Mouse (Mus musculus): ENCODE data around the gene Dnali1. TPM values are rescaled to one million over a fixed set of nuclear protein-coding genes. Genes with fewer than 3 reads are reported as not detected.

The Dnali1 gene
- polyA plus RNA-seq, 1 experiment from 2014 or later, result not detected

DNA sequence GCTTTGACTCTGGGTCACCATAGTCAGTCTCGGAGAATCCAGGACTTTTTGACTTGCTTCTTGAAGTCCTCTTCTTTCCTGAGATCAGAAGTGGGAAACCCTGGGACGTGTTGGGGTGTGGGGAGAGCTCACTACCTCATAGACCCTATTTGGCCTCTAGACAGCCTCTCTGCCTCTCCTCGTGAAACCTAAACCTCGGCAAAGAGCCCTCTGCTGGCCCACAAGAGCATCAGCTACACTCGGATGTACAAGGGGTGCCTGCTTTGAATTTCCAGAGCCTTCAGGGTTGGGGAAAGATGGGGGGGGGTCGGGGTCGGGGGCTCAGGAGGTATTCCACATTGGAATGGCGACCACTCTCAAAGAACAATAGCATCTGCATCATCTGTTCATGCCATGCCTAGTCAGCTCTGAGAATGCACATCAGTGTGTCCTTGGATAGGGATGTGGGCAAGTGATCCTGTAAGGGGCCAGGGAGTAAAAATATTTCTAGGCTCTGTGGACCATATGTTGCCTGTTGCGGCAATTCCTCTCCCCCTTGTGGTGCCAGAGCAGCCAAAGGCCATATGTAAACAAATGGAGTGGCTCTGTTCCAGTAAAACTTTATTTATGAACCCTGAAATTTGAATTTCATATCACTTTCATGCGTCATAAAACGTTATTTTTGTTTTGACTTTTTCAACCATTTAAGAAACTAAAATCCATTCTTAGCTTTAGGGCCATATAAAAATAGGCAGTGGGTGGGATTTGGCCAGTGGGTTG lies 44.5 kb downstream of the Dnali1 start:
- WGBS, result 27% methylated on average over 11 of the region's 11 CpGs
- Histone ChIP-seq H3K27me3 (peaks cover 75% of the 10 kb centered on the region), H3K4me1 (no peaks in the 10 kb centered on the region), H3K27ac (no peak overlapping the region), H3K4me3 (no peak overlapping the region), H3K9me3 (no peaks in the 10 kb centered on the region), H3K9ac (no peak overlapping the region), H3K4me2 (replicated peaks) (no peak overlapping the region), H3K36me3 (no peaks in the 10 kb centered on the region)
- ATAC-seq (ENCODE audit: low FRiP score, low read depth), result no peak

DNA sequence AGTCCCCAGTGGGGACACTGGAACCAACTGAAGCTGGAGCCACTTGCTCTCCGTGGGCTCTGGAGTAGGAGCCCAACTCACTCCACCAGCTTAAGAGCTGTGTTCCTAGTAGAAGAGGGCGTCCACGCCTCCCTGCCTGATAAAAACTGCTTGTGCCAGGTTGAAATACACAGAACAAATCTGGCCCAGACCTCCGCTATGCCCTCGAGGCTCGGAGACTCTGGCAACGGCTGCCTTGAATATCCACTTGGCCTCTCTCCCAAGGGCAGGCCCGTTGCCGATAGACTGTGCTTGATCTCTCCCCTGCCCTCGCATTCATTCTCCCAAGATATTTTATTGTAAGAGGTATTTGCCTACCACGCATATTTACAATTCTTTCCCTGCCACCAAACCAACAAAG lies 48.1 kb downstream of the Dnali1 start:
- Histone ChIP-seq H3K27ac (no peak overlapping the region), H3K4me2 (replicated peaks) (no peak overlapping the region), H3K9ac (no peak overlapping the region), H3K9me3 (no peaks in the 10 kb centered on the region), H3K36me3 (no peaks in the 10 kb centered on the region), H3K4me3 (no peak overlapping the region), H3K4me1 (no peaks in the 10 kb centered on the region), H3K27me3 (peaks cover 75% of the 10 kb centered on the region)
- 77% methylated on average over 11 of the region's 11 CpGs for WGBS
- no peak for ATAC-seq (ENCODE audit: low FRiP score, low read depth)

DNA sequence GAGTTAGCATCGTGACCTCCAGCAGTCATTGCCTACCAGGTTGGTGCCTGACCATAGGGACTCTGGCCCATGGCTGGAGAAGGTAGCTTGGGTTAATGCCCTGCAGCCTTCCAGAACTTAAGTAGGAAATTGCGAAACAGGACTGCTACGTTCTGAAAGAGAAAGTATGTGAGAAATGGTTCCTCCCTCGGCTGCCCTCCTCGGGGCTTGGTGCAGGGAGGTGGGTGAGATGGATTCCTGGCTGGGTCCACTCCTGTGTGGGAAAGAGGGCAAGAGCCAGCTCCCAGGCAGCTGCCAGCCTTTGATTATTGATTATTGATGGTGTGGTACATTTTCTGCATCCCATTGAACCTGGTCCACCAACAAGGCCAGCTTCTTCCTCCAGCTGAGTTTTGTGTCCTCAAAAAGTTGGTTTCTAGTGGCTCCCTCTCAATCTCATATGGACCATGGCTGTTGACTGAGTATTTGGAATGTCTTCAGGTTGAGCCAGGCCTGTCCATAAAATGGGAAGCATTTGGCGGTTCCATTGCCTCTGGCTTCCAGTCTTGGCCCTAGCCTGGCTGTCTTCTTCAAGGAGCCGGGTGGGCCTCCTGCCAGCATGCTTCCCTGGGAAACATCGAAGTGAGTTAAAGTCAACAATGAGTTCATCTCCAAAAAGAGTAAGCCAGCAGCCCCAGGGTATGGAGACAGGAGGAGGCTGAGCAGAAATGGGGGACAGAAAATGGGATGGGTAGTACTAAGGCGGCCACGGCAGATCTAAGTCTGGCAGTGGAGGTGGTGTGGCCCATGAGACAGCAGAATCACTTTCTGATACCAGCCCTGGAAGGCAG lies 49.5 kb downstream of the Dnali1 start, which contains the start of gene Gnl2:
Gnl2 (plus strand) TSS at position 780 of the 830 bp plus-strand sequence.
- no peak within 1 kb of the TSS for H3K4me3 ChIP-seq
- H3K9me3 ChIP-seq, result no peaks in the 10 kb centered on the region
- 88% methylated on average over 10 of the region's 10 CpGs for WGBS
- H3K27me3 ChIP-seq, result peaks cover 77% of the 10 kb centered on the region
- H3K9ac ChIP-seq, result no peak within 1 kb of the TSS
- H3K27ac ChIP-seq, result no peak within 1 kb of the TSS
- H3K4me2 ChIP-seq (replicated peaks), result no peak within 1 kb of the TSS
- no peaks in the 10 kb centered on the region for H3K36me3 ChIP-seq
- ATAC-seq (ENCODE audit: low FRiP score, low read depth), result no peak
- H3K4me1 ChIP-seq, result no peaks in the 10 kb centered on the region

DNA sequence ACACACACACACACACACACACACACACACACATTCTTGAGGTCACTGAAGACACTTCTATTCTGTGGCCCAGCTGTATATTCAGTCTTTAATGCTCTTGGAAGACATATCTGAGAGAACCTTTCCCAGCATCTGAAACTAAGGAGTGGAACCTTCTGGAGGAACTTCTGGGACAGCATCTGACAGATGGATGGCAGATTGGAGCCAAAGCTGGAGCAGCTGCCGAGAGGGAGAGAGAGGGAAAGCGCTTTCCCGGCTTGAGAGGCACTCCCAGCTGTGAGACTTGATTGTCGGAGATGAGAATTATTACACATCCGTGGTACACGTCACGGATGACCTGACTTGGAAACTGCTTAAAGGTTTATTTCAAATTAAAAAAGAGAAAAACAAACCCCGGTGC lies 56.8 kb downstream of the Dnali1 start:
- H3K9ac ChIP-seq, result no peak overlapping the region
- no peak overlapping the region for H3K4me2 ChIP-seq (replicated peaks)
- ATAC-seq (ENCODE audit: low FRiP score, low read depth), result no peak
- H3K4me1 ChIP-seq, result no peaks in the 10 kb centered on the region
- no peak overlapping the region for H3K27ac ChIP-seq
- no peak overlapping the region for H3K4me3 ChIP-seq
- 54% methylated on average over 8 of the region's 8 CpGs for whole genome bisulfite sequencing
- no peaks in the 10 kb centered on the region for H3K9me3 ChIP-seq
- H3K36me3 ChIP-seq, result no peaks in the 10 kb centered on the region
- peaks cover 85% of the 10 kb centered on the region for H3K27me3 ChIP-seq

DNA sequence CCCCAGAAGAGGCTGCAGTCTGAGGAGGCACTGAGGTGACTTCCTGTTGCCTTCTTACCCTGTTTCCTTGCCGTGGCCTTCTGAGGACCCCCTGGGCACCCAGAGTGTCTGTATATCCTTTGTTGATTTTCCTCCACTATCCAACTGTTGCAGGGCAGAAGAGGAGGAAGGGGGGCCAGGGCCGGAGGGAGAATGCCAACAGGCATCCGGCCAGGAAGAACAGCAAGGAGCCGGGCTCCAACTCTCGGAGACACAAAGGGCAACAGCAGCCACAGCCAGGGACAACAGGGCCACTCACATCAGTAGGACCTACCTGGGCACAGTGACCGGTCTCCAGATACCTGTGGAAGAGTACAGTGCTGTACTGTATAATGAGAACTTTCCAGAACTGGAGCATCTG lies 57.3 kb downstream of the Dnali1 start:
- H3K27me3 ChIP-seq, result peaks cover 88% of the 10 kb centered on the region

DNA sequence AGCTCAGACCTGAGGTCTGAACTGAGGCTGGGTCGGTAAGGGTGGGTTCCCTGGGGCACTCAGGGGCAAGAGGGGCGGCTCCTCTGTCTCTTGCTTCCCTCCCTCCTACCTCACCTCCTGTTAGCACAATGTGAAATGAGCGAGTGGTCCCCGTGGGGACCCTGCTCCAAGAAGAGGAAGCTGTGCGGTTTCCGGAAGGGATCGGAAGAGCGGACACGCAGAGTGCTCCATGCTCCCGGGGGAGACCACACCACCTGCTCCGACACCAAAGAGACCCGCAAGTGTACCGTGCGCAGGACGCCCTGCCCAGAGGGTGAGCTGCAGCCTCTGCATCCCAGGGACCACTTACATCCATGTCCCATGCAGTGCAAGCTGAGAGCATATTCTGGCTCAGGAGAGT lies 58.0 kb downstream of the Dnali1 start:
- no peak overlapping the region for H3K4me2 ChIP-seq (replicated peaks)
- H3K27me3 ChIP-seq, result peaks cover 87% of the 10 kb centered on the region
- WGBS, result 52% methylated on average over 15 of the region's 15 CpGs
- H3K27ac ChIP-seq, result no peak overlapping the region
- H3K9me3 ChIP-seq, result no peaks in the 10 kb centered on the region
- no peaks in the 10 kb centered on the region for H3K36me3 ChIP-seq
- H3K4me3 ChIP-seq, result no peak overlapping the region
- no peak for ATAC-seq (ENCODE audit: low FRiP score, low read depth)
- H3K4me1 ChIP-seq, result no peaks in the 10 kb centered on the region
- H3K9ac ChIP-seq, result no peak overlapping the region

More for the DNA sequence above, 57.3 kb downstream of the Dnali1 start:
- no peak overlapping the region for H3K27ac ChIP-seq
- ATAC-seq (ENCODE audit: low FRiP score, low read depth), result no peak
- H3K4me3 ChIP-seq, result no peak overlapping the region
- H3K9me3 ChIP-seq, result no peaks in the 10 kb centered on the region
- H3K36me3 ChIP-seq, result no peaks in the 10 kb centered on the region
- no peak overlapping the region for H3K9ac ChIP-seq
- no peak overlapping the region for H3K4me2 ChIP-seq (replicated peaks)
- WGBS, result 76% methylated on average over 6 of the region's 6 CpGs
- H3K4me1 ChIP-seq, result no peaks in the 10 kb centered on the region

Other genes with a start within 250 kb of the Dnali1 start
- gene Yrdc, start 215.0 kb downstream of the Dnali1 start, polyA plus RNA-seq (2015; fragmentation: Nextera tagmentation; extraction: Ambion mirVana), result 32.1 and 37.1 TPM in 2 replicates
- gene 1110065P20Rik, start 214.5 kb downstream of the Dnali1 start, polyA plus RNA-seq (2015; fragmentation: Nextera tagmentation; extraction: Ambion mirVana), result 55.0 and 56.9 TPM in 2 replicates
- gene Maneal, start 203.5 kb downstream of the Dnali1 start, polyA plus RNA-seq (2015; fragmentation: Nextera tagmentation; extraction: Ambion mirVana), result 0.67 and 0.70 TPM in 2 replicates
- gene Epha10, start 184.8 kb downstream of the Dnali1 start, polyA plus RNA-seq (2015; fragmentation: Nextera tagmentation; extraction: Ambion mirVana), result 0.08 and 0.17 TPM in 2 replicates
- 16.5 and 19.8 TPM in 2 replicates for gene 9930104L06Rik, start 128.7 kb downstream of the Dnali1 start, polyA plus RNA-seq (2015; fragmentation: Nextera tagmentation; extraction: Ambion mirVana)
- gene Cdca8, start 126.4 kb downstream of the Dnali1 start, polyA plus RNA-seq (2015; fragmentation: Nextera tagmentation; extraction: Ambion mirVana), result 128 and 130 TPM in 2 replicates
- gene Rspo1, start 79.3 kb downstream of the Dnali1 start, polyA plus RNA-seq (2015; fragmentation: Nextera tagmentation; extraction: Ambion mirVana), result 2.5 and 3.1 TPM in 2 replicates
- gene Gnl2, start 49.1 kb downstream of the Dnali1 start, polyA plus RNA-seq (2015; fragmentation: Nextera tagmentation; extraction: Ambion mirVana), result 90.3 and 91.7 TPM in 2 replicates
- gene Snip1, start 969 bp upstream of the Dnali1 start, polyA plus RNA-seq (2015; fragmentation: Nextera tagmentation; extraction: Ambion mirVana), result 32.6 and 33.0 TPM in 2 replicates
- 67.8 and 69.8 TPM in 2 replicates for gene Meaf6, start 19.4 kb upstream of the Dnali1 start, polyA plus RNA-seq (2015; fragmentation: Nextera tagmentation; extraction: Ambion mirVana)
- 0.41 and 0.46 TPM in 2 replicates for gene Zc3h12a, start 62.1 kb upstream of the Dnali1 start, polyA plus RNA-seq (2015; fragmentation: Nextera tagmentation; extraction: Ambion mirVana)